Mouse (Mus musculus) lung, adult 18-20 months (tissue): ENCODE measurements around the gene Dpy19l3.

Experiments used
- DNase-seq, 2 experiments: peaks; one replicate each; pipeline ENCODE4 v3.0.0; 2022; ENCODE audit warnings: mixed read lengths in 2 of 2

Dpy19l3 gene

DNA sequence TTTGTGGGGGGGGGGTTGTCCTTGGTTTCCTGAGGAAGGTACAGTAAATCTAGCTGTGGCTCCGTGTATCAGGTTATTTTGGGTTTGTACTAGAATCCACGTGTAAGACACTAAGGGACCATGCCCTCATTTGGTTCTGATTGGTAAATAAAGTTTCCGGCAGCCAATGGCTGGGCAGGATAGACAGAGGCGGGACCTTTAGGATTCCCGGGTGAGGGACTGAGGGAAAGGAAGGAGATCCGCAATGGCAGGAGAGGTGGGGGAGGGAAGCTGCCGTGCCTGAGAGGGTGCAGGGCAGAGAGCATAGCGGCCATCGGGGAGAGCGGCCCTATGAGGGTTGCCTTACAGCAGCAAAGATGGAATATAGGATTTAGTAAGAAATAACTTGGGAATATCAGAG is 67.0 kb downstream of the Dpy19l3 start:
- peak; percentile 26 to 27 for DNase-seq

DNA sequence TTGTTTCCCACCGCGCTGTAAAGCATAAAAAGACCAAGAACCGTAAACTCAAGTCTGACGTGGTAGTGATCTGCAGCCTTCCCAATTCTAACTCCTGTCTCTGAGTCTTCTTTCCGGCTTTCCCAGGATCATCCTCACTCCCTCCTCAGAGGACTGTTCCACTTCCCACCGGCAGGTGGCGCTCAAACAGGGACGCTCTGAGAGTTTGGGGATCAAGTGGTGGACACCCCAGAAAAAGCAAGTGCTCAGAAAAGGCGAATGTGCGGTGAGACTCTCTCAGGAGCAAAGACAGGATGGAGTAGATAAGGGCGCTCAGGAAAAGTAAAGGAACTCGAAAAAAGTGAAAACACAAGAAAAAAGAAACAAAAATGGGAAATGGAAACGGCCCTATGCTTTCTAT is 67.5 kb downstream of the Dpy19l3 start:
- peak; percentile 36 to 50 for DNase-seq

DNA sequence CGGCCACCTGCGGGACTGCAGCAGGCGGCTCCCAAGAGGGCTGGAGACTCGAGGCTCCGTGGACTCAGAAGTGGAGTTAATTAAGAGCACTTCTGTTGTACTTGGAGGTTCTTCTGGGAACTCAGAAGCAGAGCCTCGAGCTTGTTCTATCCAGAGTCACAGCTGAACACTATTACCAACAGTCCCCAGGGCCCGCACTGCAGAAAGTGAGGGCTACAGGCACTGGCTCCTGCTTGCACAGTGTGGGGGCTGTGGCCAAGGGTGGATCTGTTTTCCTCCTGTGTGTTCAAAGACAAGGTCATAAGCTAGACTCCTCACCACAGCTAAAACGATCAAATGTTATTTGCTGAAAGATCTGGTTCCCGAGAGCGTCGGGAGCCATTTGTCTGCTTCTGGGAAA is 68.0 kb downstream of the Dpy19l3 start:
- DNase-seq = peak; percentile 9 to 17

DNA sequence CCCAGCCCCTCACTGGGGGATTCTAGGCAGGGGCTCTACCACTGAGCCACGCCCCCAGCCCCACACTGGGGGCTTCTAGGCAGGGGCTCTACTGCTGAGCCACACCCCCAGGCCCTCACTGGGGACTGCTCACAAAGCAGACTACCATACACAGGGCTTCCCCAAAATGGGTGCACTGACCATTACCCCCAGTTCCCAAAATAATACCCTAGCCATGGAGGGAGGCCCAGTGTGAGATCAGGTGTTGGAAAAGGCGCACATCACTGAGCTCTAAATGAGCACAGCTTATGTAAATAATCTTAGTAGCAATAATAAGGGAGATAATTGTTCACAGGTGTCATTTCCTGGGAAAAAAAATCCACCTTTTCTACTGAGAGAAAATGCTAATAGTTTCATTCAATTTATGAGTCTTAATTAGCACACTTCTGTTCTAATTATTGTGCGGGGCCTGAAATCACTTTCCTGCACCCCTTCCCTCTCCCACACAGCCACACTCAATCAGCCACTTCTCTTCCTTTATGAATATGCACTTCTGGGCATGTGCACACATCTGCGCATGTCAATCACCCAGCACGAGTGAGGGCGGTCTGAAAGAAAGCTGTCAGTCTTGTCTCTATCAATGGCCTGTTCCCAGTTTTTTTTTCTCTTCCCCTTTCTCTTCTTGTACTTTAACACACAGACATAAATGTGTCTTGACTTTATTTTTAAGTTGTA is 70.7 kb downstream of the Dpy19l3 start:
- DNase-seq = no peak

DNA sequence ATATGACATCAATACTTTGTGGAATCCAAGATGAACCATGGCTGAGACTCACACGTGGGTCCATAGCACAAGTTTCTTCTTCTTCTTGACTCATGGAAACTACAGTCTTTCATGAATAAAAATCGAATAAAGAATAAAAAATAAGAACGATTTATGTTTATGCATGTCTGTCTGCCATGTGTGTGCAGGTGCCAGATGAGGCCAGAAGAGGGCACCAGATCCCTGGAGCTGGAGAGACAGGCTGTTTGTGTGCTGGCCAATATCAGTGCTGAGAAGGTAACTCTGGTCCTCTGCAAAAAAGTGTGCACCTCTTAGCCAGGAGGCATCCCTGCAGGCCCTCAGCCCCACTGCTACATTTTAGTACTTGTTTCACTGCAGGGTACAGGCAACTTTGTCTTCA is 72.7 kb downstream of the Dpy19l3 start:
- no peak for DNase-seq

GRCm38 (mm10) chr7:35678976-35679375 is 75.3 kb downstream of the Dpy19l3 start:
- no peak for DNase-seq

- no peak for DNase-seq
These were observed 85.9 kb downstream of the Dpy19l3 start for GRCm38 (mm10) chr7:35668066-35669041.

DNA sequence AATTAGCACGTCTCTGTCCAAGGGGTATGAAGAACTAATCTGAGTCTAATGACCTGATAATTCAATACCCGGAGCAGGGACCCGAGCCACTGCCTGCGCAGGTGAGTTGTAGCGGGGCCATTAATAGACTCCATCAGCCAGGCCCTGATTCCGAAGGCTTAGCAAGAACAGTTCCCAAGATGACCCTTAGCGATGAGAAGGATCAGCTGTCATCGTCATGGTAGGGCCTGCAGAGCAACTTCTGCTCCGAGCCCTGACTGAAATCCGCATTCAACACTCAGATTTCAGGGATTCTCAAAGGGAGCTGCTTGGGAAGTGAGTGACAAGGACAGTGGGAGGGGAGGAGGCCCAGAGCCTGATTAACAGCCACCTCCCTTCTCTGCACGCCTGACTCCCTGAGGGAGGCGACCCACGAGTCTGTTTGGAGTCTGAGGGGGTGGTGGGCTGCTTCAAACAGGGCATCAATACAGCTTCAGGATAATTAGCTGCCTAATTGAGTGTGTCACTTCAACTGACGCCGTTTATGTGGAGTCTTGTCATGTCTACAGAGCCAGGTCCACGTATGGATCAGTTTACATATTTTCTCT is 90.4 kb downstream of the Dpy19l3 start:
- DNase-seq = no peak

DNA sequence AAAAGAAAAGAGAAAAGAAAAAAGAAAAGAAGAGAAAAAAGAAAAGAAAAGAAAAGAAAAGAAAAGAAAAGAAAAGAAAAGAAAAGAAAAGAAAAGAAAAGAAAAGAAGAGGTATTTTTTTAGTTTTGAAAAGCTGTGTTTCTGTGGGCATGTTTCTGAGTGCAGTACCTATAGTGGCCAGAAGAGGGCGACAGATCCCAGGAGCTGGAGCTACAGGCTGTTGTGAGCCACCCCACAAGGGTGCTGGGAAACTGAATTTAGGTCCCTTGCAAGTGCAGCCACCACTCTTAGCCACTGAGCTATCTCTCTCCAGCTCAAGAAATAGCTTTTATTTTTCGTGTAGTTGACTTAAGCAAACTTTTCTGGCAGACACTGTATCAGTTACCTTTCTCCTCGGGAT is 95.1 kb downstream of the Dpy19l3 start:
- no peak for DNase-seq

DNA sequence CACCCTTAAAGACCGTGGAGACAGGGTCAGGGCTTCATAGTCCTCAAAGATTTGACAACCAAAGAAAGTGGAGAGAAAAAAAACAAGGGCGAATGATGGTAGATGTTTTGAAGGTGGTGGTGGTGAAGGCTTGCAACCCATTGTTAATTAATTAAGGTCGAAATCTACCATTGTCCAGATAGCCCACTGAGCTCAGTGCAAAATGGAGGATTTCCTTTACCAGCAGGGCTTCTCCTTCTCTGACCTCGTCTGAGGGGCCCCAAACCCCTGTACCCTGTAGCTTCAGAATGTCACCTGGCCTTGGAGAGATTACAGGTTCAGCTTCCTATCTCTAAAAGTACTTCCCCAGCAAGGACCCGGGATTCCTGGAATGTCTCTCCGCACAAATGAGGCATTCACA is 96.4 kb downstream of the Dpy19l3 start:
- DNase-seq = no peak

GRCm38 (mm10) chr7:35651583-35652270 is 102.5 kb downstream of the Dpy19l3 start:
- DNase-seq = no peak

DNA sequence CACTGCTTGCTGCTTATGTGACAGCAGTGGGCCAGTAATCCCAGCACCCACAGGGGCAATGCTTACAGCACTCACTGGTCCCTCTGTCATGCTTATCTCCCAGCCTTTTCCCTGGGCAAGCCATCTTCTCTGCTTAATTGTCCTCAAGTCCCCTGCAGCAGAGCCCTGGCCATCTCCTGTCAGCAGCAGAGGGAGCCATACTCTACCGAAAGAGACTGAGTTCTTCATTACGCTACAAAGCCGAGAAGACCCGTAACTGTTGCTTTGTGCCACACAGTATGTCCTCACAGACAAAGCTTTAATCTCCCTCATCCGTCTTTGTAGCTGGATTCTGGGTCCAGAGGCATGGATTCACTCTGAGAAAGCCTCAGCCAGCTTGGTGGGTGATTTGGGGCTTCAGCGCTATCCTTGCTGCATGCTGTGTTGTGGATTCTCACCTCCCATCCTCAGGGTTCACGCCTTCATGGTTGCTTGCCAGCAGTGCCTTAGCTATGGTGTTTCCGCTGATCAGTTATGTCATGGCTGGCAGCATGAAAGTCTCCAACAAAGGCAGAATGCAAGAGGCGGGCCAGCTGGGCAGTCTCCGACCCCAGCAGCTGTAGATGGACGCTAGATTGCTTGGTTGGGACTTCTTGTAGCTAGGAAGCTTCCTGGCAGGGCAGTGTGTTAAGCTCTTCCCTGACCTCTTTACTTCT is 103.4 kb downstream of the Dpy19l3 start:
- DNase-seq = no peak

DNA sequence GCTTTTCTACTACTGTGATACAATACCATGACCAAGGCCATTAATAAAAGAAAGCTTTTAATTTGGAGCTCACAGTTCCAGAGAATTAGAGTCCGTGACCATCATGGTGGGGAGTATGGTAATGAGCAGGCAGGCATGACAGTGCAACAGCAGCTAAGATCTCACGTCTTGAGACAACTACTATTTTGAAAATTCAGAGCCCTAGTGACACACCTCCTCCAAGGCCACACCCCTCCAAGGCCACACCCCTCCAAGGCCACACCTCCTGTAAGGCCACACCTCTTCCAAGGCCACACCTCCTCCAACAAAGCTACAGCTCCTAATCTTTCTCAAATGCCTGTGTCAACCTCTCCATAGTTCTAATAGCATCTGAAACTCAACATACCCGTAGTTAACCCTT is 105.2 kb downstream of the Dpy19l3 start:
- peak; percentile 46 to 48 for DNase-seq

DNA sequence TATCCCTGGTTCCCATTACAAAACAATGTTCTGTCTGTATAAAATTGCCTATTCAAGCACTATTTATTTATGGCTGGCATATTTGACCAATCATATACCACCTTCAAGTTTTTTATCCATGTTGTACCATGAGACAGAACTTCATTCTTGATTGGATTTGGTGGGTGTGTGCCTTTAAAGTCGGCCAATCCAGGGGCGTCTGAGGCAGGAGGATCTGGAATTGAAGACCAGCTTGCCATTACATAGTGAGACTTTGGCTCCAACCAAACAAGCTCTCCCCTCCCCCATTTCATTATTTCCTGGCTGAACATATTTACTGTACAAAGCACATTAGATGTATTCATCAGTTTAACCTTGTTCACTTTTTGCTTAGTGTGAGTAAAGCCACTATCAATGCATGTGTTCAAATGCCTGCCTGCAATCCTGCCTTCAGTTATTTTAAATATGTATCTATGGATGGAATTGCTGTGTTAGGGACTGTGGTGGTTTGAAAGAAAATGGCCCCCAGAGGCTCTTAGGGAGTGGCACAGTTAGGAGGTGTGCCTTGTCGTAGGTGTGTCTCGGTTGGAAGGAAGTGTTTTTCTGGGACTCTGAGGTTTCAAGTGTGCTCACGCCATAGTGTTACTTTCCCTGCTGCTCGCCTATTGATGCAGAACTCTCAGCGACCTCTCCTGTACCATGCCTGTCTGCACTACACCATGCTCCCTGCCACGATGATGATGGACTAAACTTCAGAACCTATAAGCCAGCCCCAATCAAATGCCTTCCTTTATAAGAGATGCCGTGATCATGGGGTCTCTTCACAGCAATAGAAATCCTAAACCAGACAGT is 105.8 kb downstream of the Dpy19l3 start:
- no peak for DNase-seq

GRCm38 (mm10) chr7:35647101-35647698 is 107.1 kb downstream of the Dpy19l3 start, which contains the start of gene Pdcd5:
Pdcd5 (minus strand) TSS chr7:35647521.
- DNase-seq = peak; percentile 95 to 96

- DNase-seq = peak in 1 of 2 experiments; percentile 13
These were observed 107.8 kb downstream of the Dpy19l3 start for GRCm38 (mm10) chr7:35646317-35647081.

- no peak for DNase-seq
These were observed 114.2 kb downstream of the Dpy19l3 start for GRCm38 (mm10) chr7:35640072-35640471.

- DNase-seq = no peak
These were observed 117.4 kb downstream of the Dpy19l3 start for GRCm38 (mm10) chr7:35636874-35637273.

- DNase-seq = no peak
These were observed 118.0 kb downstream of the Dpy19l3 start for GRCm38 (mm10) chr7:35636229-35636628.
